Mouse (Mus musculus): ENCODE measurements at regions not wholly inside any gene's neighbourhood (a gene's known extent, or its start where the extent isn't known, plus 50 kb on each side); places are given as distances from the start of the nearest gene placed in this dataset.

DNA sequence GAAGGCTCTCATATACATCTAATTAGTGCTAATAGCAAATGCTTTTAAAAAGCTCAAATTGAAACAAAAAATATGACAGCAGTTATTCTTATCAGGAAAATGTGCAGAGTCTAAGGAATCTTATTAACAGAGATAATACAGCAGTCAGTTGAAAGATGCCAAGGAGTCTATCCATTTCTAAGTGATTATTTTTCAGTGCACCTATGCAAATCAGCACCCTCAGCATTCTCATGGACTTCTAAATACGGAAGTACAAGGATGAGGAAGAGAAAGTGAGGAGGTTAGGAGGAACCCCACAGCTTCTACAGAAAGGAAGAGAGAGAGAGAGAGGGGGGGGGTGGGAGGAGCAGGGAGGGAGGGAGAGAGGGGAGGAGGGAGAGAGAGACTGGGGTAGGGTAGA, 175.5 kb upstream of the Tusc1 start:
- no peak for TF ChIP-seq GATA1 (IDR thresholded peaks at IDR 0.05; ENCODE audit: low read length)

DNA sequence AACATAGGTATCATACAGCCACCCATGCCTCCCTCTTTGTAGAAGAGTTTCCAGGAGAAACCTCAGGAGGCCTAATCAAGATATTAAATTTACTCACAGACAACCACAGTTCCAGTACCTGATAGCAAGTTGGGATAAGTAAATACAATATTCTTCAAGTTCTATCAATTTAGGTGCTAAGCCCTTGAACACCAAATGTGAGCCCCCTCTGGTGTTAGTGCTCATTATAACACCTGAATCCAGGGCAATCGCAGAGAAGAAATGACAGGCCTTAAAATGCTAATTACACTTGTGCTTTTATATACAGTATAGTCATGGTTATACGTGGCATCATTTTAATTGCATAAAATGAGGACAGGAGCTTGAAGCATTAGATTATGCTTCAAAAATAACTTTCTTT, 161.6 kb upstream of the Tusc1 start:
- peak; percentile 45 for TF ChIP-seq GATA1 (IDR thresholded peaks at IDR 0.05; ENCODE audit: low read length)

DNA sequence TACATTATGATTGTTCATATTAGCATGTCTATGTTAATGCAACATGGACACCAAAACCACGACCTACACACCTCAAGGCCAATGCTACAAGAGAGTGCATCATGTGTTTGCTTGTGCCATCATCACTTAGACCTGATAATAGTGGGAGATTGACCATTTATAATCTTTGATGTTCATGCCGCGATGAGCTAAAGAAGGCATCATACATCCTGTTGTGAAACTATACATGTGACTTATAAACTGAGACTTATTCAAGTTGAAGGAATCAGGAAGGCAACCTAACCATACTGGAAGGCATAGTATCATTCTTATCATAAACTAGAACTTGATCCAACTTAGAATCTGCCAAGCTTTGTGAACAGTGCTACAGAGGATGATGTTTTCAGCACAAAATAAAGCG, 159.0 kb upstream of the Tusc1 start:
- no peak for TF ChIP-seq GATA1 (IDR thresholded peaks at IDR 0.05; ENCODE audit: low read length)

DNA sequence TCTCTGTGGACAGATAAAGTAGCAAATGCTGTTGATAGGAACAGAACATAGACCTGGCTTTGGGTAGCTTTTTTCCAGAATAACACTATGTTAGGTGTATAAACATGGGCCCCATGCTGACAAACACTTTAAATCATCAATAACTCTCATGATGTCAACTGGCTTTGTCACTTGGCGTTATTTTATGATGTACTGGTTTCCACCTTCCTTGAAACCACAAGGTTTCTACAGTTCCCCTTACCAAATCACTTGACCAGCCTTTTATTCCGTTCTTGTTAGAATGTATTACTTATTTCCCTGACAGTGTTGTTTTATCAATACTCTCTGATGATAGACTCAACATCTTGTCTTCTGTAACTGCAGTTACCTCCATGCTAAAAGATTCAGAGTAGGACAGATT, 158.6 kb upstream of the Tusc1 start:
- TF ChIP-seq GATA1 (IDR thresholded peaks at IDR 0.05; ENCODE audit: low read length): no peak

DNA sequence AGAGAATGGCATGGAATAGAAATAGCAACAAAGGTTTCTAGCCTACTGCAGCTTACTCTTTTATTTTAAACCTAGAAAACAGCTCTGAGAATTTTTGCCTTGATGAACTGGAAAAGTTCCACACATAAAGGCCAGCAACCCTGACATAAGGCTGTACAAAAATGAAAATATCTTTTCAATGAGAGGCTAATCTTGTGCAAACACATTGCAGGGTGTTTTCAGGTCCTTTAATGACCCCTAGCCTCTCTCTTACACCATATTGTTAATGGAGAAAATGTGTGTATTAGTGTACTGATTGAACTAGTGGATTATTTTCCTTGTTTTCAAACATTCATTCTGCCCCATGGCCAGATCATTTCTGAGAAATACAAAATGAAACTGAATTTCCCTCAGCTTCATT, 158.0 kb upstream of the Tusc1 start:
- TF ChIP-seq GATA1 (IDR thresholded peaks at IDR 0.05; ENCODE audit: low read length): no peak

DNA sequence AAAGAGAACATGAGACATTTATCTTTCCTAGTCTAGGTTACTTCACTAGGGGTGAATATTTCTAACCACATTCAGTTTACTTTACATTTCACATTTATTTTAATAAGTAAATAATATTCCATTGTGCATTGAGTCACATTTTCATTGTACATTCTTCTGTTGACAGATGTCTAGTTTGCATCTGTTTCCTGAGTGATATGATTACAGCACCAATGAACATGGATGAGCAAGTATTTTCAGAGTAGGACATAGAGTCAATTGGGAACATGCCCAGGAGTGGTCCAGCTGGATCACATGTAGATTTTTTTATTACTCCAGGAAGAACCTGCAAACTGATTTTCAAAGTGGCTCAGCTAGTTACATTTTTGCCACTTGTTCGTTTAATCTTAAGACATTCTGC, 153.3 kb upstream of the Tusc1 start:
- no peak for TF ChIP-seq GATA1 (IDR thresholded peaks at IDR 0.05; ENCODE audit: low read length)

DNA sequence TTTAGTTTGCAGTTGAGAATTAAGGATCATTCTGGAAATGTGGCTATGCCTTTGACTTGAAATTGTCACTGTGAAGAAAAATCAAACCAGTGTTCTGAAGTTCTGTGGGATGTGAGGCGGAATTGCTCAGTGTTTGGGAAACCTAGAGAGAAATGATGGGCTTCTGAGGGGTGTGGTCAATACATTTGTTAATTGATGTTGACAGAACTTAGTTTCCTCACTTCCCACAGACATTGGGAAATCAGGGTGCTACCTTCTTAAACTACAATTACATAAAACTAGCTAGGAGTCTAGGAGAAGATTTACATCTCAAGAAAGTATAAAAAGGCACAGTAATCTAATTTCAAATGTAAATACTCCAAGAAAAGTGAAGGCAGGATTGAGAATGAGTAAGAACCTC, 151.1 kb upstream of the Tusc1 start:
- TF ChIP-seq GATA1 (IDR thresholded peaks at IDR 0.05; ENCODE audit: low read length): no peak

DNA sequence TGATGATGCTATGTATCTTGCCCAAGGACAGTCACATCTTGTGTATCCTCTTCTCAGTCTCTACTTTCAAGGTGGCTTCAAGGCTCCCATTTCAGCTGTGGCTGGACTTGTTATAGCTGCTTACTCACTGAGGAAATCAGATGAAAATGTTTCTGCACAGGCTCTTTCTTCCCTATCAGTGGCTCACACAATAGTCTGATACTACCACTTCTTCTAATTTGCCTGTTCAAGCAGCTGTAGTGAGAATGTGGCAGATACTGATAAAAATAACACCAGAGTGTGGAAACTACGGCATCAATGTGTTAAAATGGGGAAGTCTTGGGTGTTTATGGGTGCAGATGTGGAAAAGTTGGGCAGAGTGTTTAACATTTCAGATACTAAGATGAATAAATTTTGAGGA, 145.9 kb upstream of the Tusc1 start:
- TF ChIP-seq GATA1 (IDR thresholded peaks at IDR 0.05; ENCODE audit: low read length): peak; percentile 90

DNA sequence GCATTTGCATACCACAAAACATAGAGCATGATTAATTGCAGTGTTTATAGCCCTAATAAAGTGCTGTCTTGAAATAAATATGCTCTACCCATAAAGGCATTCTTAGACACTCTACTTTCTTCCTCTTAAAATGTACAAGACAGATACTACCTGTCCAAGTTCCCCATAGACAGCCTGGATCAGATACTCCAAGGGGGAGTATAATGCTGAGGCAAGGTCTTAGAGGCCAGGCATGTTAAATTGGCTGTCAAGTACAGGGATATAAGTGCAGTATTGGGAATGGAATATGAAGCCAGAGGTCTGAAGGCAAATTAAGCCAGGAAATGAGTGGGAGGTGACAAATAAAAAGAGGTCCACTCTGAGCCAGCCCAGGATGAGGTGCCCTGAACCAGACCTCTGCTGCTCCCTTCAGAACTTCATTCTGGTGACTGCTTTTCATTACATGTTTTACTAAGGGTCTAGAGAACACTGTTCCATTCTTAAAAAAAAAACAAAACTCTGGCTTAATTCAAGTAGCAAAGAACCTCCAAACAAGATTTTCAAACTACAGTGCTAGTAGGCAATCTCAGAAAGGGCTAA, 142.0 kb upstream of the Tusc1 start:
- TF ChIP-seq GATA1 (IDR thresholded peaks at IDR 0.05; ENCODE audit: low read length): no peak

DNA sequence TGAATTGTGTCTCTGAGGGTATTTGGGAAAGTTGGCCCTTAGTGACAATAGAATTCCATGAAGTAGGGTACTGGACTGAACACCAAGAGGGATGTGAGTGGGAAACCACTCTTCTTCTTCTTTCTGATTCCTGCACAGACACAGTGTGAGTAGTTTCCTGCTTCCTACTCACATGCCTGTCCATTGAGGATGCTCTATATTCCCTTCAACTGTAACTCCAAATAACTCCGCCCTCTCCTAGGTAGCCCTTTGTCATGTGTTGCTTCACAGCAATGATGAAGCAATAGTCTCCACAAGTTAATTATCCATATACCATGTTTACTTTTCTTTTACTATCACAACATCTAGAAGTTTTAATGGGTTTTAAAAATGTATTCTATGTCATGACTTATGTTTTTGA, 132.7 kb upstream of the Tusc1 start:
- no peak for TF ChIP-seq GATA1 (IDR thresholded peaks at IDR 0.05; ENCODE audit: low read length)

DNA sequence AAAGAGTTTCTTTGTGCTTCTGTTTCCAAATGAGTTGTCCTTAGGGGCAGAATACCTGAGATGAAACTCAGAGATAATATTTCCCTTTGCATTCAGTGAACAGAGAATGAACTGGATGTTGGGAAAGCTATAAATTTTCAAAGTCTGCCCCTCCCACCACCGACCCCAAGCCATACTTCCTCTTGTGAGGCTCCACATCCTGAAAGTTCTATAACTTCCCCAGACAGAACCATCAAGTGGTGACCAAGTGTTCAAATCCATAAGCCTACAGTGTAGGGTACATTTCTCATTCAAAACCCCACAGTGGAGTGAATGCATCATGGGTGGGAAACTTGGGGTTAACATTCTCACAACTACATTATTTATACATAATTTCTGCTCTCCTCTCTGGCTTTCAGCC, 132.1 kb upstream of the Tusc1 start:
- no peak for TF ChIP-seq GATA1 (IDR thresholded peaks at IDR 0.05; ENCODE audit: low read length)

DNA sequence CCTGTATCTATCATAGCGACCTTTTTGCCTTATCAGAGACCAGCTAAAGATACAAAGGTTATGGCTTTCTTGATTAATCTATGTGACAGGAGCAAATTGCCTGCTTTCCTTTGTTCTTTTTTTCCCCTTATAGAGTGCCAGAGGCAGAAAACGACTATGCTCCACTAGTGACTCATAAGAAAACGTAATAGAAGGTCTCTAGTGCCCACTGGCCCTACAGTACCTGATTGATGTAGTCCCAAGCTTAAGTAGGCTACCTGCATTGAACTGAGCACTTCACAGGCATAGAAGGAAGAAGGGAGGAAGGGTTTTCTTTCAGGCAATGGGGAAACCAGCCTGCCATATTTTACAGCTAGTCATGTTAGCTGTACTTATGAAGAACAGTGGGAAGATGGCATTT, 116.0 kb upstream of the Tusc1 start:
- TF ChIP-seq GATA1 (IDR thresholded peaks at IDR 0.05; ENCODE audit: low read length): no peak

DNA sequence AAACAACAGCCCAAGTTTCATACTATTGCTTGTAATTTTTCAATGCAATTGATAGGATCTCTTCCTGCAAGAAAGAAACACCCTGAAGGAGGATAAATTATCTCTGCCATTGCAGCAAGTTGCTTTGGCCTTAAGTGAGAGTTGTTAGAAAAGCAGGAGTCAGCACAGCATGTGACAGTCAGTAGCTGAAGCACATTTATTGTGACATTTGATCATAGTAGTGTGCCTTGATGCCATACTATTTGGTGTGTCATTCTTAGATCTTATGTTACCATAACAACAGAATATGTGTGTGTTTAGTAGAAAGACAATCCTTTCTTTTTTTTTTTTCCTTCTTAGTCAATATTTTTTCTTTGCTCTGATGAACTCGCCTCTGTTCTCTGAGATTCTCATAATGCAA, 115.5 kb upstream of the Tusc1 start:
- TF ChIP-seq GATA1 (IDR thresholded peaks at IDR 0.05; ENCODE audit: low read length): no peak

DNA sequence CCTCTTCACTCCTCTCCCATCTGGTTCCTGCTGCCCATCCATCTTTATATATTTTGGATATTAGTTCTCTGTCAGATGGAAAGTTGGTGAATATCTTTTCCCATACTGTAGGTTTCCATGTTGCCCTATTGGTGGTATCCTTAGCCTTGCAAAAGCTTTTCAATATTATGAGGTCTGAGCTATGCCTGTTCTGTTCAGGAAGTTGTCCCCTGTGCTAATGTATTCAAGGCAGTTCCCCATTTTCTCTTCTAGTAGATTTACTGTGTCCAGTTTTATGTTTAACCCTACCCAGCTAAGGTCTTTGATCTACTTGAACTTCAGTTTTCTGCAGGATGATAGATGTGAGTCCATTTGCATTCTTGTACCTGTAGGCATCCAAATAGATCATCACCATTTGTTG, 109.4 kb upstream of the Tusc1 start:
- TF ChIP-seq GATA1 (IDR thresholded peaks at IDR 0.05; ENCODE audit: low read length): no peak

DNA sequence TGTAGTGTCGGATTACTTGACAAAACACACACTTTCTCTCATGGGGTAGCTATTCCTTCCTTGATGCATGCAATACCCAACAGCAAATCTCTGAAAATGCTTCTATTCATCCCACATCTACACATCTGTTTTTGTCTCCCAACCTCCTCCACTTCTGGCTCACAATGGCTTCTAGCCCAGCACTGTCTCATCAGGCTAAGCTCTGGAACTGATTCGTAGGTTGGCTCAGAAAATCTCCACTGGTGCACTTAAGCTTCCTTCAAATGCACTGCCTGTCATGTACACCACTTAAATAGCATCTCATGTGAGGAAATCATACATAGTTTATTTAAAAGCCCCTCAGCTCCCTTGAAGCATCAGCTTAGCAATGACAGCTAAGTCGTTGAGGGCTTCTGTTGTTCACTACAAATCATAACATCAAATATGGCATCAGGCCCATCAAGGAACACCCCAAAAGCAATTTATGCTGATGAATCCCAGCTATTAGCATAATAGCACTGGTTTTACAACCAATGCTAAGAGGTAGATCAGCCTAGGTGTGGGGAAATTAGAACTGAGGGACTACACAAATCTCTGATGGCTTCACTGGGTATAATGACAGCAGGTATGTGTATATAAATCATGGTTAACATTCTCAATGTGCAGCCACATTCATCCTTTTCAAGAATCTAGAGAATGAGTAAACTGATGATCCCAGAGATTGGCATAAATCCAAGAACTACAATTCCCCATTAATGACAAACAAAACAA, 103.5 kb upstream of the Tusc1 start:
- no peak for TF ChIP-seq GATA1 (IDR thresholded peaks at IDR 0.05; ENCODE audit: low read length)

DNA sequence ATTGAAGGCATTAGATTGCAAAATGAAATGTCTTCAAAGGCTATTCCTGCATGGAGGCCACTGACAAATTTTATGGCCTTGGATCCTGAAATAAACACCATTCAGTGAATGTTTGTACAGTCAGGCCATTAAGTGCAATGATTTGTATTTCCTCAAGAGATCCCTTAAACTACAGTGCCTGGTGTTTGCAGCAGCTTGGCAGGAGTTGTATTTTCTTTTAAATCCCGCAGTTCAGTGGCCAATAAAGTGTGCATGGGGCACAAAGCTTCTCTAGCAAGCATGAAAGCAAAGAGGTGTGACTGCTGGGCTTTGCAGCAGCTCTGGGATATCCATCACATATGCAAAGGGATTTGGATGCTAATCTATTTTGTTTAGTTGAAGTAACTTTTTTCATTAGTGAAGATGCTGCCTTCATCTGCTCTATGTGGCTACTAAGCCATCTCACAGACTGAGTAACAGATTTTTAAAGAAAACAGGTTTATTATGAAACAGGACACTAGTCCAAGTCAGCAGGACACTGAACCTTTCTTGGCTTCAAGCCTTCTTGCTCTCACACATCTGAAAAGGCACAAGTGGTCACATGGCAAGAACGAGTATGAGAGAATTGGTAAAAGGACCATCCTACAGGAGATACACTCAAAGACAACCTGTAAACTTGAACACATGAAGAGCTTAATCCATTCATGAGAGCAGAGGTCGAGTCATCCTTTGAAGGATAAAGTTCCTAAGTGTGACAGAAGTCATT, 102.2 kb upstream of the Tusc1 start:
- TF ChIP-seq GATA1 (IDR thresholded peaks at IDR 0.05; ENCODE audit: low read length): no peak

DNA sequence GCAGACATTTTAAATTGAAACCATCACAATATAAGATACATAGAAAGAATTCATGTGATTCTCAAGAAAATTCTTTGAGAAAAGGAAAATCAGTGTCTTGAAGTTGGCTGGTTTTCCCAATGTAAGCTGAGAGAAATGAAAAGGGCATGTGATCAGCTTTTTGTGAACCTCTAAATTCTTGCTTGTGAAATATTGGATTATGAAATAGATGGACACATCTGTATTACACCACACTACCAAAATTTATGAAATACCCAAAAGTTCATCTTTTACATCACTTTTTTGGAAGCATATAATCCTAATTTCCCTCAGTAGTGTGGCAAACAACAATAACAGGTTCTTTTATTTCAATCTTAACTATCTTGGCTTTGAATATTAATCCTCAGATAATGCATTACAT, 77.4 kb upstream of the Tusc1 start:
- TF ChIP-seq GATA1 (IDR thresholded peaks at IDR 0.05; ENCODE audit: low read length): no peak

Data from G1E-ER4 (cell line).